Mouse (Mus musculus) kidney, adult 2 months (tissue): ENCODE results near the gene Tpsab1.

Experiments used
- CTCF ChIP-seq: fragments of 200-500 bp; conservative IDR thresholded peaks from 2 replicates; pipeline ENCODE4 v1.5.1; 2011; ENCODE audit warnings: low read depth, mild to moderate bottlenecking, control low read depth, low read length, moderate library complexity, mixed read lengths; ENCODE audit not compliant: insufficient read depth, insufficient read length
- POLR2A ChIP-seq: fragments of 200-500 bp; IDR thresholded peaks from one replicate; pipeline ENCODE4 v1.6.1; 2011; ENCODE audit warnings: low read depth, low read length, control low read depth

DNA sequence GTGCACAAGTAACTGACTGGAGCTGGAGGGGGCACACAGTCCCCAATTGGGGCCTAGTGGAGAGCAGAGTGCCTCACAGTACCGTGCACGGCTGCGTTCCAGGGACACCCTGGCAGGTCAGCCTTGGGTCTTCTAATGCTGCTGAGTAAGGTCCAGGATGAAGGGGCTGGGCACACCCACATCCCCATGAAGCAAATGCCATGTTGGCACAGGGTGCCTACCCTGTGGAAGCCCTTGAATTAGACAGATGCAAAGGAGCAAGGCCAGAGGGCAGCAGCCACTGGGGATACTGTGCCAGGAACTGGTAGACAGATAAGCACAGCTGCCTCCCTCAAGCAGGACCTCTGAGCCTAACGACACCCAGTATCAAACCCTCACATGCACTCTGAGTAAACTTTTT is 49.2 kb upstream of the Tpsab1 start:
- no peak for TF ChIP-seq CTCF
- TF ChIP-seq POLR2A, result no peak
